Comparison of ENCODE assay signal across 8 mouse cellular contexts in genomic region chr6:7844412-7844801, GRCm38 (mm10). TPM values are rescaled to one million over a fixed set of nuclear protein-coding genes. Genes with fewer than 3 reads are reported as not detected.
DNase-seq lines count a peak whose midpoint lies in the region; ATAC-seq lines count a peak whose summit lies in the region.

No protein-coding gene starts in this region.

- H3K9me3 ChIP-seq in forebrain, embryonic 10.5 days, result no peaks in the 10 kb centered on the region
- no peaks in the 10 kb centered on the region for H3K9me3 ChIP-seq in heart, embryonic 16.5 days (replicated peaks; ENCODE audit: control insufficient read depth, low read length)
- no peaks in the 10 kb centered on the region for H3K9me3 ChIP-seq in liver, embryonic 15.5 days (replicated peaks)
- H3K9me3 ChIP-seq in neural tube, embryonic 12.5 days, result no peaks in the 10 kb centered on the region

- DNase-seq in c-Kit-negative CD71-positive TER-119-positive erythroid progenitor cells, embryonic 14.5 days (ENCODE audit: low read depth, low spot score), result peak; percentile 89
- peak; percentile 94 for DNase-seq in forebrain, embryonic 10.5 days (ENCODE audit: extremely low spot score, low spot score)
- DNase-seq in kidney, postnatal 36 days, result peak; percentile 98 to 100
- DNase-seq in telencephalon, adult 2 months (ENCODE audit: low read depth, low spot score), result peak; percentile 94

- peak; percentile 74 for ATAC-seq in CD4-positive, CD25-positive, alpha-beta regulatory T cell, adult 4 months
- ATAC-seq in heart, embryonic 16.5 days (replicated peaks; ENCODE audit: extremely low read depth, insufficient read depth, low FRiP score), result peak; percentile 98
- ATAC-seq in liver, embryonic 15.5 days (ENCODE audit: insufficient read depth), result peak; percentile 96
- ATAC-seq in neural tube, embryonic 12.5 days (ENCODE audit: low FRiP score, low read depth), result peak; percentile 99

- peak overlapping the region; percentile 79 for H3K4me3 ChIP-seq in forebrain, embryonic 10.5 days
- peak overlapping the region; percentile 94 for H3K4me3 ChIP-seq in heart, embryonic 16.5 days (ENCODE audit: low read length)
- peak overlapping the region; percentile 92 for H3K4me3 ChIP-seq in liver, embryonic 15.5 days (replicated peaks)
- H3K4me3 ChIP-seq in neural tube, embryonic 12.5 days, result peak overlapping the region; percentile 79

- peak overlapping the region; percentile 79 for H3K4me2 ChIP-seq in heart, embryonic 16.5 days (ENCODE audit: low read depth, low read length)
- peak overlapping the region; percentile 73 for H3K4me2 ChIP-seq in liver, embryonic 15.5 days
- peak overlapping the region; percentile 66 for H3K4me2 ChIP-seq in neural tube, embryonic 12.5 days (replicated peaks)

- no peaks in the 10 kb centered on the region for H3K27me3 ChIP-seq in forebrain, embryonic 10.5 days (ENCODE audit: poor library complexity, severe bottlenecking)
- H3K27me3 ChIP-seq in heart, embryonic 16.5 days (ENCODE audit: control insufficient read depth, insufficient read depth, low read length), result no peaks in the 10 kb centered on the region
- H3K27me3 ChIP-seq in liver, embryonic 15.5 days, result no peaks in the 10 kb centered on the region
- H3K27me3 ChIP-seq in neural tube, embryonic 12.5 days (replicated peaks), result no peaks in the 10 kb centered on the region

- WGBS in forebrain, embryonic 10.5 days, result under 1% methylated on average over 31 of the region's 33 CpGs
- WGBS in heart, embryonic 16.5 days, result under 1% methylated on average over 32 of the region's 33 CpGs
- under 1% methylated on average over 31 of the region's 33 CpGs for WGBS in liver, embryonic 15.5 days (ENCODE audit: insufficient replicate concordance)
- 1% methylated on average over 33 of the region's 33 CpGs for WGBS in neural tube, embryonic 12.5 days

- H3K9ac ChIP-seq in heart, embryonic 16.5 days (ENCODE audit: low read length), result peak overlapping the region; percentile 98
- H3K9ac ChIP-seq in liver, embryonic 15.5 days, result peak overlapping the region; percentile 98
- peak overlapping the region; percentile 89; the same call in 1 of the 2 replicates for H3K9ac ChIP-seq in neural tube, embryonic 12.5 days

- peak overlapping the region; percentile 96 for H3K27ac ChIP-seq in forebrain, embryonic 10.5 days
- peak overlapping the region; percentile 97 for H3K27ac ChIP-seq in heart, embryonic 16.5 days (ENCODE audit: low read length)
- peak overlapping the region; percentile 95 for H3K27ac ChIP-seq in liver, embryonic 15.5 days (replicated peaks)
- peak overlapping the region; percentile 77; the same call in 1 of the 2 replicates for H3K27ac ChIP-seq in neural tube, embryonic 12.5 days

- H3K36me3 ChIP-seq in forebrain, embryonic 10.5 days (replicated peaks), result no peaks in the 10 kb centered on the region
- no peaks in the 10 kb centered on the region for H3K36me3 ChIP-seq in heart, embryonic 16.5 days (ENCODE audit: control insufficient read depth, insufficient read depth)
- H3K36me3 ChIP-seq in liver, embryonic 15.5 days (replicated peaks), result no peaks in the 10 kb centered on the region
- H3K36me3 ChIP-seq in neural tube, embryonic 12.5 days, result no peaks in the 10 kb centered on the region

- H3K4me1 ChIP-seq in forebrain, embryonic 10.5 days, result peaks cover 31% of the 10 kb centered on the region
- peaks cover 19% of the 10 kb centered on the region for H3K4me1 ChIP-seq in heart, embryonic 16.5 days (ENCODE audit: control insufficient read depth, insufficient read depth, low read length)
- peaks cover 31% of the 10 kb centered on the region for H3K4me1 ChIP-seq in liver, embryonic 15.5 days (replicated peaks)
- H3K4me1 ChIP-seq in neural tube, embryonic 12.5 days, result no peaks in the 10 kb centered on the region; the same call in 1 of the 2 replicates

RNA-seq across cellular contexts. Expression of gene C1galt1, which starts 0.2 kb away (rescaled TPM):
- 1 to 10 TPM; 4.5 to 8.2 TPM for polyA plus RNA-seq in CD4-positive, CD25-positive, alpha-beta regulatory T cell, adult 4 months (2017; shearing (Covaris generic))
- polyA plus RNA-seq in forebrain, embryonic 10.5 days (2016; fragmentation: Nextera tagmentation; extraction: Ambion mirVana), result 2.1 and 2.2 TPM in 2 replicates
- 2.6 and 2.9 TPM in 2 replicates for polyA plus RNA-seq in heart, embryonic 16.5 days (2015; fragmentation: Nextera tagmentation; extraction: Ambion mirVana)
- 3.5 and 4.1 TPM in 2 replicates for polyA plus RNA-seq in liver, embryonic 15.5 days (2015; fragmentation: Nextera tagmentation; extraction: Ambion mirVana)
- polyA plus RNA-seq in neural tube, embryonic 12.5 days (2016; fragmentation: Nextera tagmentation; extraction: Ambion mirVana), result 2.7 and 2.8 TPM in 2 replicates

Comparison
In these comparisons a context has a peak if more than half of its experiments do, and no peak if none do; other contexts are left out.
1. Peak in every context shown above with its lines: DNase-seq, ATAC-seq, H3K4me3 ChIP-seq and H3K27ac ChIP-seq.